Mouse (Mus musculus) ES-E14 (cell line): Measurements from ENCODE around the gene Nr2f6. TPM values are rescaled to one million over a fixed set of nuclear protein-coding genes. Genes with fewer than 3 reads are reported as not detected.

Source experiments
- DNase-seq: peaks from one replicate; pipeline ENCODE4 v3.0.0-alpha.2; 2013; ENCODE audit warnings: low read depth, low spot score
- H3K27ac ChIP-seq: 2 replicates; pipeline ENCODE4 v1.5.1; 2012; ENCODE audit warnings: low read depth, mild to moderate bottlenecking, low read length, moderate library complexity, mixed read lengths; ENCODE audit not compliant: poor library complexity, insufficient read depth, severe bottlenecking
- H3K36me3 ChIP-seq: 2 replicates; pipeline ENCODE4 v1.6.1; 2012; ENCODE audit warnings: mild to moderate bottlenecking, low read length, moderate library complexity, mixed read lengths; ENCODE audit not compliant: control insufficient read depth, poor library complexity, insufficient read depth, severe bottlenecking
- H3K4me1 ChIP-seq, 2 experiments: fragments of 150-350 bp in 1 of 2; sonication (generic) in 1 of 2; 2 replicates each; pipeline ENCODE4 v1.6.1; 2012; ENCODE audit warnings: low read length in 2 of 2, mild to moderate bottlenecking in 1 of 2, mixed read lengths in 1 of 2; ENCODE audit not compliant: control insufficient read depth in 2 of 2, insufficient read depth in 2 of 2, poor library complexity in 1 of 2
- H3K4me3 ChIP-seq, 2 experiments: fragments of 150-350 bp in 1 of 2; sonication (generic) in 1 of 2; 2 replicates each; pipeline ENCODE4 v1.5.1; 2012; ENCODE audit warnings: low read length in 2 of 2, low read depth in 1 of 2, mild to moderate bottlenecking in 1 of 2, mixed read lengths in 1 of 2; ENCODE audit not compliant: insufficient read depth in 1 of 2, poor library complexity in 1 of 2, severe bottlenecking in 1 of 2
- H3K9ac ChIP-seq: 2 replicates; pipeline ENCODE4 v1.6.1; 2012; ENCODE audit warnings: low read depth, mild to moderate bottlenecking, low read length, mixed read lengths; ENCODE audit not compliant: poor library complexity, insufficient read depth, severe bottlenecking
- H3K9me3 ChIP-seq: fragments of 150-350 bp; sonication (generic); 2 replicates; pipeline ENCODE4 v1.6.1; 2012; ENCODE audit warnings: low read depth, mild to moderate bottlenecking, low read length; ENCODE audit not compliant: control insufficient read depth, insufficient read depth
- CHD2 ChIP-seq: IDR thresholded peaks from 2 replicates; pipeline ENCODE4 v1.6.1; 2014; ENCODE audit warnings: mild to moderate bottlenecking, low read depth, low read length, inconsistent platforms
- HCFC1 ChIP-seq: IDR thresholded peaks from 2 replicates; pipeline ENCODE4 v1.6.1; 2012; ENCODE audit warnings: low read length, inconsistent platforms, borderline replicate concordance; ENCODE audit not compliant: insufficient read depth
- MAFK ChIP-seq: IDR thresholded peaks from 2 replicates; pipeline ENCODE4 v1.6.1; 2014; ENCODE audit warnings: mild to moderate bottlenecking, low read depth, low read length, inconsistent platforms; ENCODE audit not compliant: insufficient read depth
- ZC3H11A ChIP-seq: IDR thresholded peaks from 2 replicates; pipeline ENCODE4 v1.6.1; 2012; ENCODE audit warnings: low read depth, mild to moderate bottlenecking, inconsistent platforms, low read length, borderline replicate concordance
- ZNF384 ChIP-seq: IDR thresholded peaks from 2 replicates; pipeline ENCODE4 v1.6.1; 2012; ENCODE audit warnings: low read depth, low read length, inconsistent platforms
- in situ Hi-C, 2 experiments: fragments of 600-800 bp; cut with MboI; formaldehyde crosslinking; loops; one replicate each; pipeline ENCODE4 v1.15.1; 2025; ENCODE audit warnings: low sequenced_read_pairs in 2 of 2, inconsistent platforms in 1 of 2; ENCODE audit not compliant: unreplicated experiment in 2 of 2
- total RNA-seq: library from RNA; depleted of rRNA; stranded (reverse); fragments of 300-350 nt; gene quantifications from 2 replicates; pipeline ENCODE4 v1.2.3, GENCODE M21; 2012

Nr2f6 gene
- total RNA-seq, 1 experiment, result 52.8 TPM

GRCm38 (mm10) chr8:71406099-71407015 is 24.6 kb upstream of the Nr2f6 start:
- TF ChIP-seq CHD2 (no peak), HCFC1 (0 out of 2 replicates have a peak, but pooled peaks have one; percentile 0)
- H3K9me3 ChIP-seq, result no peaks in the 10 kb centered on the region
- H3K36me3 ChIP-seq, result peaks cover 36% of the 10 kb centered on the region
- H3K9ac ChIP-seq, result peak overlapping the region; percentile 89
- H3K27ac ChIP-seq, result no peak overlapping the region
- peaks cover 4 to 15% of the 10 kb centered on the region in 2 experiments; a peak in 3 of 4 replicates for H3K4me1 ChIP-seq
- H3K4me3 ChIP-seq, result peak overlapping the region; percentile 80 to 84
- in situ Hi-C loops, result no loop called here
- DNase-seq, result no peak

- peak; percentile 93 for DNase-seq
- Histone ChIP-seq H3K36me3 (peaks cover 41% of the 10 kb centered on the region), H3K4me1 (peaks cover 4 to 15% of the 10 kb centered on the region in 2 experiments; a peak in 3 of 4 replicates), H3K4me3 (peak within 1 kb of the TSS; percentile 80 to 84), H3K9me3 (no peaks in the 10 kb centered on the region), H3K9ac (peak within 1 kb of the TSS; percentile 89), H3K27ac (no peak within 1 kb of the TSS; the same call in 1 of the 2 replicates)
- in situ Hi-C loops, result no loop called here
- no peak for TF ChIP-seq MAFK
- peak; percentile 58; the same call in 1 of the 2 replicates for TF ChIP-seq HCFC1
These were observed 23.8 kb upstream of the Nr2f6 start, which contains the start of gene Ankle1 for GRCm38 (mm10) chr8:71405401-71406098. Gene Ankle1, plus strand, starts transcription at chr8:71406010.

GRCm38 (mm10) chr8:71404951-71405351 is 23.2 kb upstream of the Nr2f6 start:
- peaks cover 41% of the 10 kb centered on the region for H3K36me3 ChIP-seq
- H3K4me1 ChIP-seq, result peaks cover 4 to 15% of the 10 kb centered on the region in 2 experiments; a peak in 3 of 4 replicates

GRCm38 (mm10) chr8:71404011-71404410 is 22.3 kb upstream of the Nr2f6 start:
- Histone ChIP-seq H3K9me3 (no peaks in the 10 kb centered on the region), H3K9ac (no peak overlapping the region), H3K4me3 (no peak overlapping the region), H3K4me1 (peaks cover 4 to 17% of the 10 kb centered on the region in 2 experiments; a peak in 3 of 4 replicates), H3K36me3 (peaks cover 39% of the 10 kb centered on the region), H3K27ac (no peak overlapping the region)
- no peak for DNase-seq
- in situ Hi-C loops, result no loop called here
- no peak for TF ChIP-seq MAFK
- no peak for TF ChIP-seq ZNF384
- TF ChIP-seq ZC3H11A, result no peak
- no peak for TF ChIP-seq HCFC1
- no peak for TF ChIP-seq CHD2

More at GRCm38 (mm10) chr8:71404951-71405351, 23.2 kb upstream of the Nr2f6 start:
- TF ChIP-seq CHD2 (no peak), MAFK (peak; percentile 72)
- no peak for DNase-seq
- Histone ChIP-seq H3K27ac (no peak overlapping the region), H3K4me3 (peak overlapping the region; percentile 70 to 84), H3K9ac (peak overlapping the region; percentile 74), H3K9me3 (no peaks in the 10 kb centered on the region)
- in situ Hi-C loops, result no loop called here
